Comparison of ENCODE assay signal across 20 mouse cellular contexts in genomic region chr2:165759421-165759985, GRCm38 (mm10).
A peak's percentile ranks its signal among the peaks of the same experiment; 100 is the strongest.
DNase-seq lines count a peak whose midpoint lies in the region; ATAC-seq and TF ChIP-seq lines count a peak whose summit lies in the region.
"Had no signal": no experiment of that assay in that cellular context is flagged by ENCODE, and none has a peak within 500 bp of the region (broad histone marks: within the 10 kb centered on the region; RNA-seq: fewer than 3 reads in every experiment).

No protein-coding gene starts in this region.

- DNase-seq in hindbrain, postnatal 0 days (ENCODE audit: low spot score): no peak
- DNase-seq in neural tube, embryonic 10.5 days (ENCODE audit: extremely low spot score, low spot score): peak; percentile 31
- DNase-seq in neural tube, embryonic 11.5 days (ENCODE audit: low spot score): no peak
- DNase-seq in ovary, postnatal 10 days (ENCODE audit: low spot score): no peak
- no peak for DNase-seq in c-Kit-positive CD71-positive TER-119-positive erythroid progenitor cells, embryonic 14.5 days (ENCODE audit: low spot score)
- DNase-seq: adrenal gland, adult 2 months; cerebellum, adult 8-10 months; gastrocnemius, postnatal 36 days; liver, postnatal 0 days; lung, postnatal 14 days; right cerebral cortex, postnatal 25 days; thymus, adult 18-20 months had no signal

- H3K27me3 ChIP-seq in hindbrain, postnatal 0 days (ENCODE audit: insufficient read depth, low read length): no peaks in the 10 kb centered on the region
- no peaks in the 10 kb centered on the region for H3K27me3 ChIP-seq in hindbrain, embryonic 16.5 days (replicated peaks; ENCODE audit: control insufficient read depth, insufficient read depth, low read length)
- no peaks in the 10 kb centered on the region for H3K27me3 ChIP-seq in neural tube, embryonic 15.5 days (replicated peaks)
- H3K27me3 ChIP-seq in embryonic facial prominence, embryonic 13.5 days: no peaks in the 10 kb centered on the region
- no peaks in the 10 kb centered on the region for H3K27me3 ChIP-seq in neural tube, embryonic 11.5 days (ENCODE audit: control insufficient read depth, insufficient read depth, low read length)
- H3K27me3 ChIP-seq: hindbrain, embryonic 12.5 days; neural tube, embryonic 12.5 days; stomach, embryonic 15.5 days had no signal

- H3K27ac ChIP-seq in hindbrain, postnatal 0 days: no peak overlapping the region
- H3K27ac ChIP-seq in hindbrain, embryonic 16.5 days (ENCODE audit: low read depth, low read length): no peak overlapping the region
- H3K27ac ChIP-seq in neural tube, embryonic 15.5 days (replicated peaks): no peak overlapping the region
- no peak overlapping the region for H3K27ac ChIP-seq in embryonic facial prominence, embryonic 13.5 days
- H3K27ac ChIP-seq in neural tube, embryonic 11.5 days (ENCODE audit: low read depth, low read length): no peak overlapping the region
- H3K27ac ChIP-seq: hindbrain, embryonic 12.5 days; neural tube, embryonic 12.5 days; stomach, embryonic 15.5 days had no signal

- no peaks in the 10 kb centered on the region for H3K36me3 ChIP-seq in hindbrain, postnatal 0 days (ENCODE audit: insufficient read depth, low read length)
- H3K36me3 ChIP-seq in hindbrain, embryonic 16.5 days (ENCODE audit: control insufficient read depth, insufficient read depth, low read length): no peaks in the 10 kb centered on the region
- no peaks in the 10 kb centered on the region for H3K36me3 ChIP-seq in neural tube, embryonic 15.5 days
- H3K36me3 ChIP-seq in embryonic facial prominence, embryonic 13.5 days: peaks cover 23% of the 10 kb centered on the region
- H3K36me3 ChIP-seq in neural tube, embryonic 11.5 days (ENCODE audit: control insufficient read depth, insufficient read depth, low read length): 0 out of 2 replicates have a peak, but pooled peaks cover 2% of the 10 kb centered on the region
- H3K36me3 ChIP-seq: stomach, embryonic 15.5 days had no signal

- no peak for TF ChIP-seq CTCF in hindbrain, postnatal 0 days (IDR thresholded peaks at IDR 0.05; ENCODE audit: low read depth)

- no peak overlapping the region for H3K4me2 ChIP-seq in hindbrain, postnatal 0 days (ENCODE audit: low read depth, low read length)
- no peak overlapping the region for H3K4me2 ChIP-seq in hindbrain, embryonic 16.5 days (ENCODE audit: low read length)
- H3K4me2 ChIP-seq in neural tube, embryonic 15.5 days: no peak overlapping the region
- no peak overlapping the region for H3K4me2 ChIP-seq in embryonic facial prominence, embryonic 13.5 days
- H3K4me2 ChIP-seq in neural tube, embryonic 11.5 days (ENCODE audit: low read depth): no peak overlapping the region
- H3K4me2 ChIP-seq: hindbrain, embryonic 12.5 days; neural tube, embryonic 12.5 days; stomach, embryonic 15.5 days had no signal

- ATAC-seq in hindbrain, postnatal 0 days: peak; percentile 41; the same call in 1 of the 2 replicates
- ATAC-seq in hindbrain, embryonic 16.5 days: no peak
- ATAC-seq in neural tube, embryonic 15.5 days (ENCODE audit: low FRiP score): no peak
- ATAC-seq in embryonic facial prominence, embryonic 13.5 days (ENCODE audit: insufficient number of reproducible peaks, insufficient read depth, low FRiP score, low TSS enrichment, low read depth): 0 out of 2 replicates have a peak, but pooled peaks have one; percentile 50
- no peak for ATAC-seq in neural tube, embryonic 11.5 days (ENCODE audit: insufficient read depth, low FRiP score, low TSS enrichment)
- ATAC-seq: intestine, embryonic 16.5 days; liver, postnatal 0 days had no signal

- 0 out of 2 replicates have a peak, but pooled peaks cover 7% of the 10 kb centered on the region for H3K4me1 ChIP-seq in hindbrain, postnatal 0 days (ENCODE audit: insufficient read depth, low read length)
- H3K4me1 ChIP-seq in hindbrain, embryonic 16.5 days (ENCODE audit: control insufficient read depth, insufficient read depth, low read depth, low read length): peaks cover 10% of the 10 kb centered on the region
- H3K4me1 ChIP-seq in neural tube, embryonic 15.5 days: peaks cover 15% of the 10 kb centered on the region
- H3K4me1 ChIP-seq in embryonic facial prominence, embryonic 13.5 days: no peaks in the 10 kb centered on the region; the same call in 1 of the 2 replicates
- peaks cover 10% of the 10 kb centered on the region for H3K4me1 ChIP-seq in neural tube, embryonic 11.5 days (ENCODE audit: control insufficient read depth, insufficient read depth, low read length)
- H3K4me1 ChIP-seq: stomach, embryonic 15.5 days had no signal

- H3K9me3 ChIP-seq in hindbrain, postnatal 0 days (ENCODE audit: low read length): no peaks in the 10 kb centered on the region
- H3K9me3 ChIP-seq in hindbrain, embryonic 16.5 days (ENCODE audit: control insufficient read depth, low read length): no peaks in the 10 kb centered on the region
- no peaks in the 10 kb centered on the region for H3K9me3 ChIP-seq in neural tube, embryonic 15.5 days (replicated peaks)
- H3K9me3 ChIP-seq in embryonic facial prominence, embryonic 13.5 days: no peaks in the 10 kb centered on the region; the same call in 1 of the 2 replicates
- no peaks in the 10 kb centered on the region for H3K9me3 ChIP-seq in neural tube, embryonic 11.5 days (ENCODE audit: control insufficient read depth, low read length)
- H3K9me3 ChIP-seq: hindbrain, embryonic 12.5 days; neural tube, embryonic 12.5 days; stomach, embryonic 15.5 days had no signal

- no peak overlapping the region for H3K9ac ChIP-seq in hindbrain, postnatal 0 days (replicated peaks; ENCODE audit: low read length)
- no peak overlapping the region for H3K9ac ChIP-seq in hindbrain, embryonic 16.5 days (ENCODE audit: low read depth, low read length)
- H3K9ac ChIP-seq in neural tube, embryonic 15.5 days (replicated peaks): no peak overlapping the region
- H3K9ac ChIP-seq in embryonic facial prominence, embryonic 13.5 days: no peak overlapping the region
- peak overlapping the region; percentile 6; the same call in 1 of the 2 replicates for H3K9ac ChIP-seq in neural tube, embryonic 11.5 days (ENCODE audit: low read length)
- H3K9ac ChIP-seq: hindbrain, embryonic 12.5 days; liver, postnatal 0 days; neural tube, embryonic 12.5 days; stomach, embryonic 15.5 days had no signal

- H3K4me3 ChIP-seq in hindbrain, postnatal 0 days (ENCODE audit: low read length): no peak overlapping the region
- H3K4me3 ChIP-seq in hindbrain, embryonic 16.5 days (ENCODE audit: low read length): no peak overlapping the region
- no peak overlapping the region for H3K4me3 ChIP-seq in neural tube, embryonic 15.5 days (replicated peaks)
- no peak overlapping the region for H3K4me3 ChIP-seq in embryonic facial prominence, embryonic 13.5 days
- no peak overlapping the region for H3K4me3 ChIP-seq in neural tube, embryonic 11.5 days (ENCODE audit: low read depth, low read length)
- H3K4me3 ChIP-seq: hindbrain, embryonic 12.5 days; megakaryocyte, embryonic 14.5 days; neural tube, embryonic 12.5 days; stomach, embryonic 15.5 days had no signal

- 82% methylated on average over 13 of the region's 13 CpGs for WGBS in hindbrain, postnatal 0 days
- WGBS in hindbrain, embryonic 16.5 days: 78% methylated on average over 13 of the region's 13 CpGs
- WGBS in neural tube, embryonic 15.5 days: 76% methylated on average over 13 of the region's 13 CpGs
- 67% methylated on average over 13 of the region's 13 CpGs for WGBS in embryonic facial prominence, embryonic 13.5 days
- whole genome bisulfite sequencing in neural tube, embryonic 11.5 days: 68% methylated on average over 13 of the region's 13 CpGs

Comparison
In these comparisons a context has a peak if more than half of its experiments do, and no peak if none do; other contexts are left out.
1. ATAC-seq: peak in hindbrain, postnatal 0 days (single experiment) and embryonic facial prominence, embryonic 13.5 days (single experiment); none in hindbrain, embryonic 16.5 days (single experiment), neural tube, embryonic 15.5 days (single experiment) and neural tube, embryonic 11.5 days (single experiment).